Mouse (Mus musculus): ENCODE measurements around the gene Usp35.

Gene Usp35

DNA sequence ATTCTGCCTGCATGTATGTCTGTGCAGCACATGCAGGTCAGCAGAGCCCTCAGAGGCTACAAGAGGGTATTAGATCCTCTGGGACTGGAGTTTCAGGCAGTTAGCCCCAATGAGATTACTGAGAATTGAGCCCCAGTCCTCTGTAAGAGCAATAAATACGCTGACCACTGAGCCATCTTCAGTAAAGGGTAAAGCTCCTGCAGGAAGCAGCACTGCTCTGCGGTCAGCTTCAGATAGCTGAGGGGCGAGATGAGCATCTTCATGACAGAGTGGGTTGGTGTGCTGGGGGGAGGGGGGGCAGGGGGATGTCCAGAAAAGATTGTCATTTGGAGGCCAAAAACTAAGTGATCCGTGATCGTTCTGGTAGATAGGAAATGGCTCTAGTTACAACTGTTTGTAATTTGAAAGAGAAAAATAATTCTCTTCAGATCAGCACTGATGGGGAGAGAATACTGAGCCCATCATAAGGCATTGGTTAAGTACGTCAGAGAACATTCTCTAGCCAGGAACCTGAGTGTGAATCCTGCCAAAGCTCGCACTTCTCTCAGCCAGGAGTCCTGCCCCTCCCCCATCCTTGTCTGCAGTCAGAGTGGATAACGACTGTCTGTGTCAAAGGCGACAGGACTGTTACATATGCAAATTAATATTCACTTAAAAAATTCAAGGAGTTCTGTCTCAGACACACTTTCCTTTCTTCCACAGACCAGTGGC, 14.4 kb upstream of the Usp35 start:
- peak; percentile 3 for DNase-seq (ENCODE audit: low spot score)

DNA sequence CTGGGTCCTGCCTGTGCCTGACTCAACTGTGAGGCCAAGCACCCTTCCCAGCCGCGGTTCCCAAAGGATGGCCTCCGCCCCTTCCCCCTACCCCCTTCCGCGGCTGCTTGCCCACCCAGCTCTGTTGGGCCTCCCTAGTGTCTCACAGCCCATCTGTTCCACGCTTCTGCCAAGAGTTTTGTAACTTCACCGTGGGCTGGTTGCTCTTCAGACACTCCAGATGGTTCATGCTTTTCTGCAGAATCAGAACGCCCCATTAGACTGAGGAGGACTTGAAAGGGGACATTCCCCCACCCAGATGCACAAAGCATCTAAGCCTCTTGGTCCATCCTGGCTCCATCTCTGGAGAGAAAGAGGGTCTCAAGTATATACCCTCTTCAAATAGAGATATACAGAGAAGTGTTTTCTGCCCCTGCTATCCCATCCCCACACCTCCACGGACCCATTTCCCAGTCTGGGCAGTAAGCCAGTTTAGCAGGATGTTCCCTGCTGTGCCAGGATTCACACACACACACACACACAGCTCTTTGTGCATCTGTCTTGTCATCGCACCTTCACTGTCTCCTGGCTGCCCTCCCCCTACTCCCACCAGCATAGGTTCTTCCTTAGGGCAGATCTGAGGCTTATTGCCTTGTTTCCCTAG, 13.5 kb upstream of the Usp35 start:
- peak; percentile 39 for DNase-seq (ENCODE audit: low spot score)

DNA sequence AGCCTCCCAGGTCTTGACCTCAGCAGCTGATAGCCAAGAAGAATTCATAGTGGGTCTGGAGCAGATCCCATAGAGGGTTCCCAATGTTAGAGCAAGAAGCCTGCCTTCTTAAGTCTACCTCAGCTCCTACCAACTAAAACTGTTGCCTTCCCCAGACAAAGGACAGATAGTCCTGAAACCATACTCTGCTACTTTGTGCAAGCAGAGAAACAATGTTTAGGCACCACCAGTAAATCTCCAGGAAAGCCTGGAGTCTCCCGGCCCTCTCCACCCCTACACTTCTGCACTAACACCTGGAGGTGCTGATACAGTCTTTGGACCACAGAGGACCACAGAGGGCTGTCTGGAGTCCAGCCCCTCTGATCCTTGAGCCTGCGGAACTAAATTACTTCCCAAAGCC, 12.8 kb upstream of the Usp35 start:
- DNase-seq (ENCODE audit: low spot score), result no peak

DNA sequence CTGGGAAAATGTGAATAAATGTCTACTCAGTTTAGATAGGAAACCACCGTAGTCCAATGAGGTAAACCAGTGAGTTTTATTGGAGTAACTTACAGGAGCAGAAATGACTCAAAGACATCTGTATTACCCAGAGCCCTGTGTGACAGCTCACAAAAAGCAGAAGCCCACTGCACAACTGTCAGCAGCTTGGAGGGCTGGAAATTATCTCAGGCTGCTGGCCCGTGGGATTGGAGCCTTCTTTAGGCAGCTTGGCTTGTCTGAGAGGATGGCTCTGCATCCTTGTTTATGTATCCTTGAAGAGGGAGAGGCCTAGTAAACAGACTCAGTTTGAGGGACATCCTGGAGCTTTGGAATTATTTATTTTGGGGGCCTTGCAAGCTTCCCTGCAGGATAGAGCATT, 11.1 kb upstream of the Usp35 start:
- DNase-seq (ENCODE audit: low spot score), result no peak

DNA sequence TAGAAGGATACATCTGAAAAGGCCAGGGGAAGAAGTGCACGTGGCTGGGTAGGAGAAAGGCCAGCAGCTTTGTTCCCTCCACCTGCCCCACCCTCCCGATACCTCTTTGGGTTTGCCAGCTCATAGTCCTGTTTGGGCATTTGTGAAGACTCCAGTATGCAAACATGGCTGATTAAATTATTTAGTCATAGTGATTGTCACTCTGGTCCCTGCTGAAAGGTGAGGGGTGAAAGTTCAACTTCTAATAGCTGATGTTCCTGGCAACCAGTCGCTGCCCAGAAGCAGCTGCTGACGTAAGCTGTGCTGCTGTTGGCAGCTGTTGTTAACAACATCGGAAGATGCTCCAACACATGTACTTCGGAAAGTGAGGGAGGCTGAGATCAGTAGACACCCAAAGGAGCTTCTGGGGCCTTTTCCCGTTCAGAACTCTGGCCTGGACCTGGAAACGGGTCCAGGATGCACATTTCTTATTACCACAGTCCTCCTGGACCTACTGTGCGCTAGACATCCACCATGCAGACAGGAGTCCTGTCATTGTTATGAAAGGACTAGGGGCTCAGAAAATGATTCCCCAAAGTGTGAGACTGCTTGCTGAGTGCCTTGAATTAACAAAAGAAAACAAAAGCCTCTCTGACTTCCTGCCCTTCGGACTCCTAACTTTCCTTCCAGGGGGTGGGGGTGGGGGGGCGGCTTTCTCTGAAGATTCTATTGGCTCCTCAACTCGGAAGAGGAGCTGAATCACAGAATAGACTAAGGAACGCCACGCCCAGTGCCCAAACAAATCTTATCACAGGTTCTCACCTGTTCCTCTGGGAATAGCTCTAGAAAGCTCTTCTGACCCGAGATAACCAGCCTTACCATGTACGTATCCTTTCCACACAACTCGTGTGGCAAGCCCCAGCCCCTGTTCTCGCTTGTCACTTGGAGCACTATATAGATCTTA, 9.4 kb upstream of the Usp35 start:
- no peak for DNase-seq (ENCODE audit: low spot score)

DNA sequence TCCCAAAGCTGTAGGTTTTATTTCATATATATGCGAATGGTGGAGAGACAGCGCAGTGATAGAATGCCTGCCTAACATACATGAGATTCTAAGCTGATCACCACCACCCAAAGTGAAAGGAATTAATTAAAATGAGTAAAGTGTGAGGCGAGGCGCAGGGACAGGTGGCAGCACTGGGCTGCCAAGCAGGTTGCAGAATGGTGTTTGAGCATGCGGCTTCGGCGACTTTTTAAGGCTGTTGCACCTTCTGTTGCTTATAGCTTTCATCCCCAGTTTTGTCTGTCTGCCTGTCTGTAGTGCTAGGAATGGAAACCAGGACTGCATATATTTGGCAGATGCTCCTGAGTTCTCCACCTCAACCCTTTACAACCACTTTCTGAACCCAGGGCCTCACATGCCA, 7.8 kb upstream of the Usp35 start:
- DNase-seq (ENCODE audit: low spot score), result no peak

DNA sequence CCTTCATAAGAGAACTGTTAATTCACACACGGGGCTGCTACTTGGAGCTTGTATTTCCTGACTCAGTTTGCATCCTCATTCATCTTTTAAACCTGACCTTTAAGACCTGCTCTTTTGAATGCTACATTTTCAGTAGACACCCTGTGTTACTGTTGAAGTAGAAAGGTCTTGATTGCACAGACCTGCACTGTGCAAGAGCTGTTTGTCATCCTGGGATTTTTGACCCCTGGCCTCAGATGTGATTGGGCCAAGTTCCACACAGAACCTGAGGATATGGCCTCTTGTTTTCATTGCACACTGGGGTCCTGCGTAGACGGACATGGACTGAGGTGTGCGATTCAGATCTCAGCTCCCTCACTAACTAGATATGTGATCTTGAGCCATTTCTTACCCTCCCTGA, 6.8 kb upstream of the Usp35 start:
- no peak for DNase-seq (ENCODE audit: low spot score)

DNA sequence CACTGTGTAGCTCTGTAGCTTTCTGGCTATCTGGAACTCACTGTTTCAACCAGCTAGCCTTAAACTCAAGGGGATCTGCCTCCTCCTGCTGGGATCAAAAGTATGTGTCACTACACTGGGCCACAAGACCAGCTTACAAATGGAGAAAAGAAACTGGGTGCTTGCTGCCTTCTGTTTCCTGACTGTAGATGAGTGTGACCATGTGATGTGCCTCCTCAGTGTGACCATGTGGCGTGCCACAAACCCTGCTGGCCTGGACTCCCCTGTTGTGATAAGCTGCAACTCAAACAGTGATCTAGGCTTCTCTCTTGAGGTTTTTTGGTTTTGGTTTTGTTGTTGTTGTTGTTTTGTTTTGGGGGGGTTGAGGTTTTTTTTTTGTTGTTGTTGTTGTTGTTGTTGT, 4.9 kb upstream of the Usp35 start:
- no peak for DNase-seq (ENCODE audit: low spot score)

DNA sequence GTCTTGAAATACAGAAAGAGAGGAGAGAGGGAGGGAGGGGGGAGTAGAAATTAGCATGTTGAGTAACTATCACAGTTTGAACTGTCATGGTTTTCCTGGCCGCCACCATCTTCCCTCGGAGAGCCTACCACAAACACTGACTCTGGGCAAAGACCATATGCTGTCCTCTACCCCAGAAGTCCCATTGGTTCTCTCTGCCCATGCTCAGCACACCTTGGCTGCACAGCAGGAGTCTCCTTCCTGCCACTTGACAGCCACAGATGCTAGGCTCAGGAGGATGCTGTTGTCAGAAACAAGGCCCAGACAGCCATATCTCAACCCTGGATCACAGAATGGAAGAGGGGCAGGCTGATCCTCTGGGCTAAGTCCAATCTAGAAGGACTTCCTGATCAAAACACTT, 2.6 kb upstream of the Usp35 start:
- no peak for DNase-seq (ENCODE audit: low spot score)

DNA sequence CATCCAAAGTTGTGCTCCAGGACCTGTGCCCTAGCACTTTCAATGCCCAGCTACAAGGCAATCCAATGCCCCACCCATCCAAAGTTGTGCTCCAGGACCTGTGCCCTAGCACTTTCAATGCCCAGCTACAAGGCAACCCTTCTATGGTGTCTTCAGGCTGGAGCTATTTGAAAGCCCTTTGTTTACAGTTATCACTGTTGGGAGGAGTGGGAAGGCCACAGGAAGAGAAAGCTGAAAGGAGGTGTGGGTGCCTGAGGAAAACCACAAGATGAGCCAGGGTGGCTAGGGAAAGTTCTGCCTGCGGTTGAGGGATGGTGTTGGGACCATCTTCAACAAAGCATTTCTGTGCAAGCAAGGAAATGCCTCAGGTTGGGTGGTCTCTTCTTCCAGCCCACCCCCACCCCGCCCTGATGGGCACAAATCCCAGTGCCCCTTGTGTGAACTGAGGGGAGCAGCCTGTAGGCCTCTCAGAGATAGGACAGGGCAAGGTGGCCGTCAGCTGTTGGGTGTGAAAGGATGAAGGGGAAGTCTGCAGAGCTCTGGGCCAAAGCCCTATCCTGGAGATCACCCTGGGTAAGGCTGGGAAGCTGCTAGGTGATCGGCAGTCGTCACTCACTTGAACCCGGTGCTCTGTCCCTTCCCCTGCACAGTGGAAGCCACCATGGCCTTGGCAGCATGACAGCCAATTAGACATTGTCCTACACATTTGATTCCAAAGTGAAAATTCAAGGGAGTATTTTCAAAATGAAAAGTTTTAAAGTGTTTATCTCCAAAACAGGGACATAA, 1.5 kb upstream of the Usp35 start:
- no peak for DNase-seq (ENCODE audit: low spot score)

DNA sequence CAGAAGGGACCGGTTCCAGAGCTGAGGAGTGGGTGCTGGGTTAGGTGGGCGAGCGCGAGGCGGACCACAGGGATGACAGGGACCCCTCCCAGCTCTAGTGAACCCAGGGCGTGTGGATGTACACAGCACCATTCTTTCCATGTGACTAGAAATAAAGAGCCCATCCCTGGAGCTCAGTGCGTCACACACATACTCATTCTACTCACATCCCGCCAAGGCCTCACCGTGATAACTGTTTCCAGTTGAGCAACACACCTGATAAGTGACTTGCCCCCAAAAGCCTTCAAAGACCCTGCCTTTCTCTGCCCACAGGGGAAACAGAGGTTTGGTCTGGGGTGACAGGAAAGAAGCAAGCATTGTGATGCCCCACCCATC, 834 bp upstream of the Usp35 start:
- DNase-seq (ENCODE audit: low spot score), result no peak

DNA sequence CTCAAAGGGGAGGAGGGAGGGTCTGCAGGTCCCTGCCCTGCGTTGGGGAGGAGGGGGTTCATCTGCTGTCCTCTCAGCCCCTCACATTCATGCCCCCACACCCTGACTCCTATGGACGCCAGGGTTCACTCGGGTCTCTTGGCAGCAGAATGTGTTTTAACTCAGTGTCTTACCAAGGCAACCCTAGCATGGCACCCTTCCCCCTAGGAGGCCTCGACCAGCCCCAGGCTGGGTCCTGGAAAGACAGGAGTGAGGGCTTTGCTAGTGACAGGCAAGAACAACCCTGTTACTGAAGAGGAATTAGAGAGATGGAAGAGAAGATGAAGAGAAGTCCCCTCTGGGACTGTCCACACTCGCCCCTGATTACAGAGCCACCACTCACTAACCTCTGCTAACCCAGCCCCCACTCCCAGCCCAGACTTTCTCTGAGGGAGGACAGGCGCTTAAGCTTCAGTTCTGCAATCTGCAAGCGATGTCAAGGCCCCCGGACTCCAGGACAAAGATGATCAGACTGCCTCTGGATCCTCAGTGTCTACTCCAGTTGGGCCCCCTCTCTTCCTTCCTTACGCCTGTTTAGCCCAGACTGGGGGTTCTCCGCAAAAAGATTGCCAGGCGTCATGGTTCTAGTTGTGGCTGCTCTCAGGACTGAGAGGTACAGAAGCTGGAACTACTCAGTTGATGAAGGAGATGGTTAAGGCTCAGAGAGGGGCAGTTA, 732 bp downstream of the Usp35 start:
- no peak for DNase-seq (ENCODE audit: low spot score)

DNA sequence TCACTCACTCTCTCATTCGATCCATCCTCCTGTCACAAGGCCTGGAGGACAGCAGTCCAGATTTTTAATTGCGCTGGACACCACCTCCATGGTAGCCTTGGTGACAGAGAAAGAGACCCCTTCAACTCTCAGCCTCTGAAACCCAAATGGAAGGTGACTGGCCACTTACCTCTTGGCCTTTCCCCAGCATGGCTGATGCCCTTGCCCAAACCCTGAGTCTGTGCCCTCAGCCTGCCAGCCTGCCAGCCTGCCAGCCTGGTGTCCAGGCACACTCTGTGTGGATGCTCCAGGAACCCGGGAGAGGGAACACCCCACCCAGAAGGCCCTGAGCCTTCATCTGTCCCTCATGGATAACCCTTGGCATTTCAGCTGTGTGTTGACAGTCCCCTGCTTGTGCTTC, 2.1 kb downstream of the Usp35 start:
- DNase-seq (ENCODE audit: low spot score), result no peak

DNA sequence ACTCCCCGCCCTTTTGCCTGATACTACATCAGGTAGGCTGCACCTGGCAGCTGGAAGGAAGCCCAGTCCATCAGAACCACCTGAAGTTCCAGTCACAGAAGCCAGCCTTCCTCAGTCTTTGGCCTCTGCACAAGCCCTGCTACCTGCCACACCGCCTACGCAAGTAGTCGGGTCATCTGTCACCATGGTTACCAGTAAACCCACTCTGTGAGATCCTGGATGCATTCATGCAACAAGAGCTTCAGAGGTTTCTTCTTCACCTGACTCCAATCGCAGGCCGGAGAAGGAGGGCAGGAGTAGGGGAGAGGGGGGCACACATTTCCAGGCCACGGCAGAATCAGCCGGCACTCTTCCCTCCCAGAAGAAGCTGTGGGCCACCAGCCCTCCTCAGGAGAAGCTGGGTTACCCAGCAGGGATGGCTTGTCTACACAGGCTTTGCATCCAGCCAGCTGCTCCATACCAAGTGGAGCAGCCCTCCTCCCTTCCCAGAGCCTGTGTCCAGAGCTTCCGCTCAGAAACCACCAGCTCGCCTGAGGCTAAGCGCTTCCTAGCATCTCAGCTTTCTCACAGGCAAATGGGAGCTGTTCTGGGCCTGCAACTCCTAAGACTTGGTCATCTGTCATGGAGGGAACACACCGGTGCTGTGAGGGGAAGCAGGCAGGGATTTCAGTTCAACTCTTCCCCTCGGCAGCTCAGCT, 2.8 kb downstream of the Usp35 start:
- no peak for DNase-seq (ENCODE audit: low spot score)

DNA sequence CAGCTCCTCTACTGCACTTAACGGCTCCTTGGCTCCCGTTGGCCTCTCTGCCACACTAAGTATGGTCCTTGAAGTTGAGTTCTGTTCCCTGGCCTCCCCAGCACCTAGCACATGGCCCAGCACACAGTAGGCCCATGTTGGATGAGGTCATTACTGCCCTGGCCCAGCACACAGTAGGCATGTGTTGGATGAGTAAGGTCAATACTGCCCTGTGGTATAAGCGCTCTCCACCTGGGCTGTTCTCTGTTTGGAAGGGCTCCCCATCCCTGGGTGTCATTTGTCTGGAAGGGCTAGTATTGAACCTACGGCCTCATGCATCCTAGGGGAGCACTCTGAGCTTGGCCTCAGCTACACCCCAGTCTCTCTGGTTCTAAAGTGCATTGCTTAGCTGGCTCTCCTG, 4.4 kb downstream of the Usp35 start:
- DNase-seq (ENCODE audit: low spot score), result no peak

DNA sequence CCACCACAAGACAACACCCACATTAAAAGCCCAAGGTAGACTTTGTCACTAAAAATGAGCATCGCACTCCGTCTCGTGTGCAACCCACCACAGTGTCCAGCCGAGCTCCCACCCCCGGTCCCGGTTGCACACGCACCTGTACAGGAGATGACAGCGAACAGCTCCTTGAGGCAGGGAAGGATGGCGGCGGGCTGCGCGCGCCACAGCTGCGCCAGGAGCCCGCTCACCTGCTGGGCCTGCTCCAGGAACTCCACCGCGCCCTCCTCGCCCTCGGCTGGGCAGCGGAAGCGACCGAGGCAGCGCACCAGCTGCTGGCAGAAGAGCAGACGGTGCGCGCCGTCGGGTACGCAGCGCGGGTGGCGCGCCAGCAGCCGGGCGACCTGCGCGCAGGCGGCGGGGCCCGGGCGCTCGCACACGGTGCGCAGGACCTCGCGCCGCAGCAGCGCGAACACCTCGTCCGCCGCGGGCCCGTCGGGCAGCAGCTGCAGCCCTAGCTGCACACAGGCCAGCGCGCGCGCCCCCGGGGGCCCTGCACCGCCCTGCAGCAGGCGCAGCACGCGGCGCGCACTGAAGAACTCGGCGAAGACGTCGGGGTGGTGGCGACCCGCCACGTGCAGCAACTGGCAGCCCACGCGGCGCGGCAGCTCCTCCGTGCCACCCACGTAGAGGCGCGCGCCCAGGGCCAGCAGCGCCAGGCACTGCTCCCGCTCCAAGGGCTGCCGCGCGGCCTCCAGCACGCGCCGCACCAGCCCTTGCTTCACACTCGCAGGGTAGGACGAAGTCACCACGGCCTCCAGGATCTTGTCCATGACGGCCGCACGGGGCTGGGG, 6.4 kb downstream of the Usp35 start:
- DNase-seq (ENCODE audit: low spot score), result no peak

DNA sequence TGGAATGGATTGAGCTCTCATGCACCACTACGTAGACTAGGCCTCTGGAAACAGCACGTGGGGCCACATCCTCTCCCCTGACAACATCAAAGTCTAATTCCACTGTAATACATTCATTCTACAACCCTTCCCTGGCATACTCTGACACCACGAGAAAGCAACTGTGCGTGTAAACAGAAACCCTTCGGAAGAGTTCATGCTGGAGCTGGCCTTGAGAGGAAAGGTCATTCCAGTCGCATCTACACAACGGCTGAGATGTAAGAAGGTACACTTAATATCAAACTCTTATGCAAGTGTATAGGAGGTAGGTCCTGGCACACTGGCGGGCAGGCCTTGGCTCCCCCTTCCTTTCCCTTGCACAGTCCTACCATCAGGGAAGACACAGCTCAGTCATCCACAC, 7.5 kb downstream of the Usp35 start:
- DNase-seq (ENCODE audit: low spot score), result no peak

DNA sequence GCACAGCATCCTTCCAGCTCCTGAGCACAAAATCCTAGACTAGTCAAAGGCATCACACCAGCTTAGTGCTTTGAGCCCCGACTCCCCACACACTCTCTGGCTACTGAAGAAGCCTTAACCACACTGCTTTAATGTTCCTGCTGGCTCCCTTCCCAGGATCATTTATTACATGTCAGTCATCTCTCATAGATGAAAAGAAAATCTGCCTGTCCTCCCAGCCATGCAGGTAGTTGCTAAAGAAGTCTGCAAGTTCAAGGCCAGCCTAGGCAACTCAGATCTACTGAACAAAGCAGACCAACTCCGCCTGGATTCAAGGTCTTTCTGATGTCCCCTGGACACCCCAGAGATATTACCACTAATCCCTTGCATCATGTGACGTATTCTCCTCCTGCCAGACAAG, 14.1 kb downstream of the Usp35 start:
- DNase-seq (ENCODE audit: low spot score), result no peak

DNA sequence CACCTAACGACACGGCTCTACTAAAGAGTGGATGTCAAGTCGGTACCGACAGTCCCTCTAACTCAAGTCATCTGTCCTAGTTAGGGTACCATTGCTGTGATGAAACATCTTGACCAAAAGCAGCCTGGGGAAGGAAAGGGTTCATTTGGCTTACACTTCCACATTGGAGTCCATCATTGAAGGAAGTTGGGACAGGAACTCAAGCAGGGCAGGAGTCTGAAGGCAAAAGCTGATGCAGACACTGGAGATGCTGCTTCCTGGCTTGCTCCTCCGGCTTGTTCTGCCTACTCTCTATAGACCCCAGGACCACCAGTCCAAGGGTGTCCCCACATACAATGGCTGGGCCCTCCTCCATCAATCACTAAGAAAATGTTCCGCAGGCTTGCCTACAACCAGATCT, 16.2 kb downstream of the Usp35 start:
- DNase-seq (ENCODE audit: low spot score), result no peak

DNA sequence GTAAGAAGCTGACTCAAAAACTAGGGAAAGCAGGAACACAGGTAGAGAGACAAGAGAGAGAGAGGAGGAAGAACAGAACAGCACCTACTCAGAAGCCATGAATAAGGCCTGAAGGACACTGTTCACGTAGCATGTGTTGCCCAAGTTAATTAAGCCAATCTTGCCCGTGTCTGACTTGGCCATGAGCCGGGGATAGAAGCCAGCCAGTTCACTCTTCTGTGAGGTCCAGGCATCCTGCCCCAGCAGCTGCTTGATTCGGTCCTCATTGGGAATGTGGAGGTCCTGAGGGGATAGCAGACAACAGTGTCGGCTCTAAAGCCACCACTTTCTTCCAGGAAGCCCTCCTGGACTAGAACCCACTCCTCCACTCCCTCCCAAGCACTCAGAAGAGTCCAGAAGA, 17.2 kb downstream of the Usp35 start:
- DNase-seq (ENCODE audit: low spot score), result no peak

Data from urinary bladder, postnatal 14 days (tissue).